Mouse (Mus musculus): ENCODE results near the gene Gm9507. TPM values are rescaled to one million over a fixed set of nuclear protein-coding genes. Genes with fewer than 3 reads are reported as not detected.
"Not testable (repeated sequence)": the region's sequence is repeated elsewhere in the genome, so short reads cannot be mapped to it uniquely, and the experiment has no call there.

Gm9507 gene
- polyA plus RNA-seq, 1 experiment from 2014 or later: not detected

DNA sequence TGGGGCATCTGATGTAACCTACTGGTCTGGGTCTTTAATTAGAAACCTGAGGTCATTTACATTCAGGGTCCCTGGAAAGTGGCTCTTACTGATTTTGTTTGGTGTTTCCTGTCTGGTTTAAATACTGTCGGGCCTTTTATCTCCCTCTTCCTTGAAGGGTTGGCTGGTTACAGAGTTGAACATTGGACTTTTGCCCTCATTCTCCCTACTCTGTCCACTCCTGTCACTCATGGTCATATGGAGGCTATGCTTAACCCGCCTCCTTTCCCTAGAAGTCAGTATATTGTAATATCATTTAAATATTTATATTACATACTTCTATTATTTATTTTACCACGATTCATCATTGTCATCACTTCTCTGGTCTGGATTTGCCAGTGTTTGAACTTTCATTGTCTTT is 7.5 kb downstream of the Gm9507 start:
- no peak overlapping the region for H3K4me3 ChIP-seq
- WGBS: 83% methylated on average over 3 of the region's 3 CpGs
- no peak overlapping the region for H3K9ac ChIP-seq
- ATAC-seq (ENCODE audit: low FRiP score, low read depth): no peak
- H3K27me3 ChIP-seq: no peaks in the 10 kb centered on the region
- H3K9me3 ChIP-seq: no peaks in the 10 kb centered on the region
- H3K27ac ChIP-seq (replicated peaks): no peak overlapping the region
- H3K4me2 ChIP-seq: no peak overlapping the region
- H3K4me1 ChIP-seq (replicated peaks): no peaks in the 10 kb centered on the region
- H3K36me3 ChIP-seq: no peaks in the 10 kb centered on the region

DNA sequence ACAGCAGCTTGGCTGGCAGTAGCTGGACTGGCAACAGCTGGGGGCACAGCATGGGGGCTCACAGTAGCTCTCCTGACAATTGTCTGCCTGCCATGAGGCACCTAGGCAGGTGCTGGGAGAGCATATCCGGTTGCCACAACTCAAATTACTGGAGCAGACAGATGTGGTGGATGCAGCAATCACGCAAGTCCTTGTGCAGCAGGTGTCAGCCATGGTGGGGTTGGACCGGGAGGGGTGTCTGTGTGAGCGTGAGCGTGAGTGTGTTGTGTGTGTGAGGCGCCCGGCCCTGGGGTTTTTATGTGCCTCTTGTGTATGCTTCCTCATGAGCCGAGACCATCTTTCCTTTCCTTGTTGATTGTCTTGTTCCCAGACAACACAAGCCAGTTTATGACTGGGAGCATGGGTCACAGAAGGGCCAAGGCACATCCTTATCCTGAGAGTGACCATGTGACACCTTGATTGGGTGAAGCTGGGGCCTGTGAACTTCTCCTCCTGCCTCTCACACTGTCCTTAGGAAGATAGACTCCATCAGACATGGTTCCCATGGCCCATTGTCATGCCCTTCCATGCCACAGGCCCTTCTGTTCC is 12.6 kb downstream of the Gm9507 start, which contains the start of gene Gm19668:
Gm19668 (minus strand) TSS at position 213 of the 588 bp plus-strand sequence.
- no peaks in the 10 kb centered on the region for H3K9me3 ChIP-seq
- H3K4me3 ChIP-seq: no peak within 1 kb of the TSS
- H3K4me1 ChIP-seq (replicated peaks): no peaks in the 10 kb centered on the region
- 53% methylated on average over 8 of the region's 8 CpGs for WGBS
- ATAC-seq (ENCODE audit: low FRiP score, low read depth): no peak
- H3K4me2 ChIP-seq: no peak within 1 kb of the TSS
- no peaks in the 10 kb centered on the region for H3K27me3 ChIP-seq
- no peak within 1 kb of the TSS for H3K9ac ChIP-seq
- no peak within 1 kb of the TSS for H3K27ac ChIP-seq (replicated peaks)
- no peaks in the 10 kb centered on the region for H3K36me3 ChIP-seq

DNA sequence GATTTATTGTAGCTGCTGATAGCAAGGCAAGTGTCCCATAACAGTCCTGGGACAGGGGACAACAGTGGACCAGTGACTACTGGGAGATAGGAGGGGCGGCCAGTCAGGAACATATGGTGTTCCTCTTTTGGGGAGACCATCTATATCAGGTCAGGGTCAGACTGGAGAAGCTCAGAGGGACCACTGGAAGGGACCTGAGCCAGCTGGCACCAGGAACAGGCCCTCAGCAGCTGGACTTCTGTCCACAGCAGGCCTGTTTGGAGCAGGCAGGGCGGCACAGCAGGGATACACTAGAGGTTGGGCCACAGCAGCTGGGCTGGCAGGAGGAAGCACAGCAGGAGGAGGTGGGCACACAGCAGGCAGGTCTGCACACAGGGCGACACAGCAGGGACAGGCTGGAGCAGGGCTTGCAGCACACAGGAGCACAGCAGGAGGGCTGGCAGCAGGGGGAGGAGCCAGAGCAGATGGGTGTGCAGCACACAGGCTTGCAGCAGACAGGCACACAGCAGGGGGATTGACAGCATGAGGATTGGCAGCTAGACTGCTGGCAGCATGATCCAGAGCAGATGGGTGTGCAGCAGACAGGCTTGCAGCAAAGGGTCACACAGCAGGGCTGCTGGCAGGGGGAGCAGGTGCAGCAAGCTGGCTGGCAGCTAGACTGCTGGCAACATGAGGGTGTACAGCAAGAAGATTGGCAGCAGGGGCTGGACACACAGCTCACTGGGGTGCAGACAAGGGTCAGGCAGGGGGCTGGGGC is 13.3 kb downstream of the Gm9507 start:
- ATAC-seq (ENCODE audit: low FRiP score, low read depth); H3K9me3 ChIP-seq; H3K27ac ChIP-seq (replicated peaks); H3K4me3 ChIP-seq; H3K4me1 ChIP-seq (replicated peaks); H3K27me3 ChIP-seq; H3K4me2 ChIP-seq; H3K9ac ChIP-seq; H3K36me3 ChIP-seq: not testable (repeated sequence)
- 34% methylated on average over 3 of the region's 3 CpGs for WGBS

DNA sequence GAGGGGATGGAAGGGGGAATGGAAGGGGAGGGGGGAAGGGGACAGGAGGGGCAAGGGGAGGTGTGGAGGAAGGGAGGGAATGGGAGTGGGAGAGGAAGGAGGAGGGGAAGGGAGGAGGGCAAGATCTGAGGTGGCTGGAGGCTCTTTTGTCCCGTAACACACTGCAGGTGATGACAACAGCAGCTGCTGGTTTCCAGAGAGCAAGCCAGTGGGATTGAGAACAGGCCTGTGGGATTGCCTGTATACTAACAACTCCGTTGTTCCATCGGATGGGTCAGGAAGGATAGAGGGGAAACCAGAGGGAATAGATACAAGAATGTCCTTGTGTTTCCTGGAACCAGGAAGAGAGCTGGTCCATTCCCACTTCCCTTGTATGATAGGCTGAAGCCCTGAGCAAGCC is 14.0 kb downstream of the Gm9507 start:
- Histone ChIP-seq H3K4me1 (replicated peaks) (no peaks in the 10 kb centered on the region), H3K4me3 (no peak overlapping the region), H3K9me3 (no peaks in the 10 kb centered on the region), H3K4me2 (no peak overlapping the region), H3K9ac (no peak overlapping the region), H3K36me3 (no peaks in the 10 kb centered on the region), H3K27me3 (no peaks in the 10 kb centered on the region), H3K27ac (replicated peaks) (no peak overlapping the region)
- no peak for ATAC-seq (ENCODE audit: low FRiP score, low read depth)
- 22% methylated on average over 3 of the region's 3 CpGs for WGBS

DNA sequence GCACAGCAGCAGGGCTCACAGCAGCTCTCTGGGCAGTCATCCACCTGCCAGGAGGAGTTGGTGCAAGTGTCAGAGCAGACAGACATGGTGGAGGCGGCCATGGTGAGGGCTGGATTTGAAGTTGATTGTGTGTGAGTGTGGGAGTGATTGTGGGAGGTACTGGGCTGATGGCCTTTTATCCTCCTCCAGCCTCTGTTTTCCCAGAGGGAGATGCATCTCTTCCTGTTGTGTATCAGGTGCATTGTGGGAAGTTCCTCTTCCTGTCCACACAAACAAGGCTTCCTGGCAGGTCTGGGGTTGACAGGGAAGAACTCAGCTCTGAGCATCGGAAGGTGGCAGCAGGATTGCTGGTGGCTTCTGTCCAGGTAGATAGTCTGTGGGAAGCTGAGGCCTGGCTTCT is 16.7 kb downstream of the Gm9507 start, which contains the start of gene Gm9639:
Gm9639 (minus strand) TSS at position 101 of the 400 bp plus-strand sequence.
- Histone ChIP-seq H3K4me1 (replicated peaks) (no peaks in the 10 kb centered on the region), H3K36me3 (no peaks in the 10 kb centered on the region), H3K4me3 (no peak within 1 kb of the TSS), H3K9ac (no peak within 1 kb of the TSS), H3K27me3 (no peaks in the 10 kb centered on the region), H3K9me3 (no peaks in the 10 kb centered on the region), H3K27ac (replicated peaks) (no peak within 1 kb of the TSS), H3K4me2 (no peak within 1 kb of the TSS)
- WGBS: 68% methylated on average over 2 of the region's 2 CpGs
- ATAC-seq (ENCODE audit: low FRiP score, low read depth): no peak

DNA sequence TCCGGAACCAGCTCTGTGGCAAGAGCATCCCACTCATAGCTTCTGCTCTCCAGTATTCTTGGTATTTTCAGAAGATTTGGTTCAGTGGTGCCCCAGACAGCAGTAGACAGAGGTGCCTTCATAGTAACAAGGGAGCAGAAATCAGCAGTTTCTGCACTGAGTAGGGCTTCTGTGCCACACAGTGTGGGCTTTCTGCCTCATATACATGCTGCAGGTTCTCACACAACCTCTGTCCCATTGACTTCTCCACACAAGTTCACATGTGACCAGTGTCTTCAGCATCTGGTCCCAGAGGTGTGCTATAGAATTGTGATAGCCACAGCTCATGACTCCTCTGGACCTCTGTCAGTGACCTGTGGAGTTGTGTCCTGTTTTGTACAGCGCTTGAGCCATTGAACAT is 23.0 kb downstream of the Gm9507 start:
- no peak for ATAC-seq (ENCODE audit: low FRiP score, low read depth)
- H3K9ac ChIP-seq: no peak overlapping the region
- no peaks in the 10 kb centered on the region for H3K36me3 ChIP-seq
- H3K27me3 ChIP-seq: no peaks in the 10 kb centered on the region
- no peak overlapping the region for H3K4me2 ChIP-seq
- H3K9me3 ChIP-seq: no peaks in the 10 kb centered on the region
- H3K27ac ChIP-seq (replicated peaks): no peak overlapping the region
- no peaks in the 10 kb centered on the region for H3K4me1 ChIP-seq (replicated peaks)
- H3K4me3 ChIP-seq: no peak overlapping the region
- WGBS: 81% methylated on average over 2 of the region's 2 CpGs

DNA sequence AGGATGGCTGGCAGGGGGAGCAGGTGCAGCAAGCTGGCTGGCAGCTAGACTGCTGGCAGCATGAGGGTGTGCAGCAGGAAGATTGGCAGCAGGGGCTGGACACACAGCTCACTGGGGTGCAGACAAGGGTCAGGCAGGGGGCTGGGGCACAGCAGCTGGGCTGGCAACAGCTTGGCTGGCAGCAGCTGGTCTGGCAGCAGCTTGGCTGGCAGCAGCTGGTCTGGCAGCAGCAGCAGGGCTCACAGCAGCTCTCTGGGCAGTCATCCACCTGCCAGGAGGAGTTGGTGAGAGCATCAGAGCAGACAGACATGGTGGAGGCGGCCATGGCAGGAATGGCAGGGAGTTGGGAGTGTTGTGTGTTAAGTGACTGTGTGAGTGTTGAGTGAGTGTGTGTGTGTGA is 23.8 kb downstream of the Gm9507 start, which contains the start of gene Gm7137:
Gm7137 (minus strand) TSS at position 325 of the 400 bp plus-strand sequence.
- not testable (repeated sequence) for H3K36me3 ChIP-seq; H3K9ac ChIP-seq; ATAC-seq (ENCODE audit: low FRiP score, low read depth); H3K4me2 ChIP-seq; H3K27me3 ChIP-seq; H3K27ac ChIP-seq (replicated peaks); H3K4me1 ChIP-seq (replicated peaks); H3K9me3 ChIP-seq; H3K4me3 ChIP-seq
- WGBS: 44% methylated on average over 1 of the region's 1 CpGs

DNA sequence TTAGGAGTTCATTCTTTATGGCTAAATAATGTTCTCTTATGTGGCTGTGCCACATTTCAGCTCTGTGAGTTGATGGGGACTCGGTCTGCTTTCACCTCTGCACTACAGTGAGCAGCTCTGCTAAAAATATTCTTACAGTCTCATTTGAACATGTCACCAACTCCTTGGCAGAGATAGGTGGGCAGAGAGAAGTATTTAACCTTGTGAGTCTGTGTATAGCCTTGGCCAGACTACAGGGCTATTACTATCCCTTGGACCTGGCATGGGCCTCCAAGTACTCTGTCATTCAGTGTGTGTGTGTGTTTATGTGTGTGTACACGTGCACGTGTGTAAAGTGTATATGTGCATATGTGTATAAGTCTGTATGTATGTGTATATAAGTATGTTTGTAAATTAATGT is 28.2 kb downstream of the Gm9507 start:
- not testable (repeated sequence) for H3K27me3 ChIP-seq; H3K9ac ChIP-seq; H3K4me2 ChIP-seq; H3K36me3 ChIP-seq; ATAC-seq (ENCODE audit: low FRiP score, low read depth); H3K4me3 ChIP-seq; H3K9me3 ChIP-seq; H3K27ac ChIP-seq (replicated peaks); H3K4me1 ChIP-seq (replicated peaks)
- 86% methylated on average over 2 of the region's 3 CpGs for WGBS

DNA sequence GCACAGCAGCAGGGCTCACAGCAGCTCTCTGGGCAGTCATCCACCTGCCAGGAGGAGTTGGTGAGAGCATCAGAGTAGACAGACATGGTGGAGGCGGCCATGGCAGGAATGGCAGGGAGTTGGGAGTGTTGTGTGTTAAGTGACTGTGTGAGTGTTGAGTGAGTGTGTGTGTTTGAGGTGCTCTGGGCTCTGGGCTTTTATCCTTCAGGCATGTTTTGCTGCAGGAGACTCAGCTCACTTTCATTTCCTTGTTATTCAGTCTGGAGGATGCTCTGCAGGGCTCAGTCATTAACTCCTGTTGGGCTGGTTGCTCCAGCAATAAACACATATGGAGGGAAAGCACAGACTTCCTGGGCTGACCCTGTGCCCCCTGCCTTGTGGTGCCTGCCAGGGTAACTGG is 29.2 kb downstream of the Gm9507 start, which contains the start of gene Gm3250:
Gm3250 (minus strand) TSS at position 101 of the 400 bp plus-strand sequence.
- not testable (repeated sequence) for H3K4me2 ChIP-seq; H3K27me3 ChIP-seq; H3K36me3 ChIP-seq; H3K9ac ChIP-seq; H3K9me3 ChIP-seq; H3K4me3 ChIP-seq; H3K4me1 ChIP-seq (replicated peaks); H3K27ac ChIP-seq (replicated peaks); ATAC-seq (ENCODE audit: low FRiP score, low read depth)
- WGBS: 50% methylated on average over 1 of the region's 1 CpGs

DNA sequence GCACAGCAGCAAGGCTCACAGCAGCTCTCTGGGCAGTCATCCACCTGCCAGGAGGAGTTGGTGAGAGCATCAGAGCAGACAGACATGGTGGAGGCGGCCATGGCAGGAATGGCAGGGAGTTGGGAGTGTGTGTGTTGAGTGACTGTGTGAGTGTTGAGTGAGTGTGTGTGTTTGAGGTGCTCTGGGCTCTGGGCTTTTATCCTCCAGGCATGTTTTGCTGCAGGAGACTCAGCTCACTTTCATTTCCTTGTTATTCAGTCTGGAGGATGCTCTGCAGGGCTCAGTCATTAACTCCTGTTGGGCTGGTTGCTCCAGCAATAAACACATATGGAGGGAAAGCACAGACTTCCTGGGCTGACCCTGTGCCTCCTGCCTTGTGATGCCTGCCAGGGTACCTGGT is 34.8 kb downstream of the Gm9507 start, which contains the start of gene Gm7138:
Gm7138 (minus strand) TSS at position 101 of the 400 bp plus-strand sequence.
- H3K4me1 ChIP-seq (replicated peaks); ATAC-seq (ENCODE audit: low FRiP score, low read depth); H3K27ac ChIP-seq (replicated peaks); H3K9ac ChIP-seq; H3K9me3 ChIP-seq; H3K27me3 ChIP-seq; H3K36me3 ChIP-seq; H3K4me2 ChIP-seq; H3K4me3 ChIP-seq: not testable (repeated sequence)
- WGBS: 62% methylated on average over 1 of the region's 1 CpGs

DNA sequence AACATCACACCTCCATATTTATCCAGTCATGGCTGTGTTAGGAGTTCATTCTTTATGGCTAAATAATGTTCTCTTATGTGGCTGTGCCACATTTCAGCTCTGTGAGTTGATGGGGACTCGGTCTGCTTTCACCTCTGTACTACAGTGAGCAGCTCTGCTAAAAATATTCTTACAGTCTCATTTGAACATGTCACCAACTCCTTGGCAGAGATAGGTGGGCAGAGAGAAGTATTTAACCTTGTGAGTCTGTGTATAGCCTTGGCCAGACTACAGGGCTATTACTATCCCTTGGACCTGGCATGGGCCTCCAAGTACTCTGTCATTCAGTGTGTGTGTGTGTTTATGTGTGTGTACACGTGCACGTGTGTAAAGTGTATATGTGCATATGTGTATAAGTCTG is 39.5 kb downstream of the Gm9507 start:
- not testable (repeated sequence) for H3K27me3 ChIP-seq; ATAC-seq (ENCODE audit: low FRiP score, low read depth); H3K27ac ChIP-seq (replicated peaks); H3K36me3 ChIP-seq; H3K4me1 ChIP-seq (replicated peaks); H3K9ac ChIP-seq; H3K4me3 ChIP-seq; H3K4me2 ChIP-seq; H3K9me3 ChIP-seq
- 94% methylated on average over 2 of the region's 3 CpGs for WGBS

DNA sequence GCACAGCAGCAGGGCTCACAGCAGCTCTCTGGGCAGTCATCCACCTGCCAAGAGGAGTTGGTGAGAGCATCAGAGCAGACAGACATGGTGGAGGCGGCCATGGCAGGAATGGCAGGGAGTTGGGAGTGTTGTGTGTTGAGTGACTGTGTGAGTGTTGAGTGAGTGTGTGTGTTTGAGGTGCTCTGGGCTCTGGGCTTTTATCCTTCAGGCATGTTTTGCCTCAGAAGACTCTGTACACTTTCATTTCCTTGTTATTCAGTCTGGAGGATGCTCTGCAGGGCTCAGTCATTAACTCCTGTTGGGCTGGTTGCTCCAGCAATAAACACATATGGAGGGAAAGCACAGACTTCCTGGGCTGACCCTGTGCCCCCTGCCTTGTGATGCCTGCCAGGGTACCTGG is 40.4 kb downstream of the Gm9507 start, which contains the start of gene Gm3238:
Gm3238 (minus strand) TSS at position 101 of the 400 bp plus-strand sequence.
- H3K4me2 ChIP-seq; H3K27me3 ChIP-seq; H3K36me3 ChIP-seq; H3K9me3 ChIP-seq; H3K4me1 ChIP-seq (replicated peaks); H3K4me3 ChIP-seq; H3K27ac ChIP-seq (replicated peaks); H3K9ac ChIP-seq; ATAC-seq (ENCODE audit: low FRiP score, low read depth): not testable (repeated sequence)
- no CpG with 5 or more reads among the region's 1 CpGs for WGBS
